ENCODE assay signal across 14 mouse cellular contexts in genomic region chr4:150266655-150267223, GRCm38 (mm10). TPM values are rescaled to one million over a fixed set of nuclear protein-coding genes. Genes with fewer than 3 reads are reported as not detected.
DNase-seq lines count a peak whose midpoint lies in the region; ATAC-seq and TF ChIP-seq lines count a peak whose summit lies in the region.
"Had no signal": no experiment of that assay in that cellular context is flagged by ENCODE, and none has a peak within 500 bp of the region (broad histone marks: within the 10 kb centered on the region; RNA-seq: fewer than 3 reads in every experiment).

No protein-coding gene starts in this region.

- H3K4me2 ChIP-seq in embryonic facial prominence, embryonic 14.5 days (ENCODE audit: low read depth, low read length): no peak overlapping the region
- H3K4me2 ChIP-seq: forebrain, embryonic 12.5 days; kidney, embryonic 15.5 days; lung, embryonic 14.5 days had no signal

- no peak for TF ChIP-seq CTCF in embryonic fibroblast, embryonic 13.5 days (IDR thresholded peaks at IDR 0.05; ENCODE audit: borderline replicate concordance, insufficient read depth, low read length)

- H3K27me3 ChIP-seq in embryonic facial prominence, embryonic 14.5 days (replicated peaks; ENCODE audit: control insufficient read depth, insufficient read depth, low read length): no peaks in the 10 kb centered on the region
- no peaks in the 10 kb centered on the region for H3K27me3 ChIP-seq in embryonic facial prominence, embryonic 10.5 days (replicated peaks; ENCODE audit: low read depth, poor library complexity, severe bottlenecking)
- H3K27me3 ChIP-seq in midbrain, embryonic 10.5 days (ENCODE audit: low read depth, poor library complexity, severe bottlenecking): no peaks in the 10 kb centered on the region
- H3K27me3 ChIP-seq: forebrain, embryonic 12.5 days; kidney, embryonic 15.5 days had no signal

- no peaks in the 10 kb centered on the region for H3K36me3 ChIP-seq in embryonic facial prominence, embryonic 14.5 days (ENCODE audit: control insufficient read depth, insufficient read depth, low read length)
- peaks cover 14% of the 10 kb centered on the region for H3K36me3 ChIP-seq in embryonic facial prominence, embryonic 10.5 days (replicated peaks)
- peaks cover 11% of the 10 kb centered on the region for H3K36me3 ChIP-seq in midbrain, embryonic 10.5 days
- H3K36me3 ChIP-seq: forebrain, embryonic 12.5 days; kidney, embryonic 15.5 days had no signal

- no peak for TF ChIP-seq POLR2A in embryonic fibroblast, embryonic 13.5 days (IDR thresholded peaks at IDR 0.05; ENCODE audit: low read depth, low read length)

- H3K4me1 ChIP-seq in embryonic facial prominence, embryonic 14.5 days (ENCODE audit: control insufficient read depth, insufficient read depth, low read length): peaks cover 16% of the 10 kb centered on the region
- H3K4me1 ChIP-seq in embryonic facial prominence, embryonic 10.5 days: peaks cover 25% of the 10 kb centered on the region
- peaks cover 22% of the 10 kb centered on the region for H3K4me1 ChIP-seq in embryonic fibroblast, embryonic 13.5 days (ENCODE audit: control insufficient read depth, insufficient read depth, low read length)
- H3K4me1 ChIP-seq in midbrain, embryonic 10.5 days: peaks cover 10% of the 10 kb centered on the region; the same call in 1 of the 2 replicates

- no peaks in the 10 kb centered on the region for H3K9me3 ChIP-seq in embryonic facial prominence, embryonic 14.5 days (ENCODE audit: control insufficient read depth, low read length)
- no peaks in the 10 kb centered on the region for H3K9me3 ChIP-seq in embryonic facial prominence, embryonic 10.5 days
- H3K9me3 ChIP-seq in midbrain, embryonic 10.5 days (replicated peaks): no peaks in the 10 kb centered on the region
- H3K9me3 ChIP-seq: forebrain, embryonic 12.5 days; kidney, embryonic 15.5 days had no signal

- ATAC-seq in embryonic facial prominence, embryonic 14.5 days (ENCODE audit: low read depth): no peak
- ATAC-seq in erythroblast, adult 5-6 weeks (replicated peaks; ENCODE audit: low FRiP score, poor library complexity, severe bottlenecking): no peak

- 67% methylated on average over 21 of the region's 21 CpGs for WGBS in embryonic facial prominence, embryonic 14.5 days
- WGBS in embryonic facial prominence, embryonic 10.5 days: 84% methylated on average over 21 of the region's 21 CpGs
- WGBS in midbrain, embryonic 10.5 days: 86% methylated on average over 21 of the region's 21 CpGs

- DNase-seq in embryonic facial prominence, embryonic 14.5 days (ENCODE audit: low spot score): no peak
- DNase-seq in embryonic facial prominence, embryonic 10.5 days (ENCODE audit: low spot score): no peak
- peak; percentile 88 for DNase-seq in 3T3-L1 (ENCODE audit: low read depth, low spot score)
- DNase-seq in lung, postnatal 4 days: peak; percentile 63 to 71
- no peak for DNase-seq in midbrain, embryonic 10.5 days (ENCODE audit: low spot score)
- no peak for DNase-seq in gastrocnemius, postnatal 10 days
- DNase-seq: cerebellum, adult 2 months; heart, postnatal 14 days; layer of hippocampus, adult 9-11 months; lung, embryonic 14.5 days had no signal

- H3K4me3 ChIP-seq in embryonic facial prominence, embryonic 14.5 days (ENCODE audit: low read depth, low read length): no peak overlapping the region
- no peak overlapping the region for H3K4me3 ChIP-seq in embryonic facial prominence, embryonic 10.5 days
- H3K4me3 ChIP-seq in embryonic fibroblast, embryonic 13.5 days (ENCODE audit: insufficient read depth, low read length): no peak overlapping the region
- H3K4me3 ChIP-seq in midbrain, embryonic 10.5 days: no peak overlapping the region
- H3K4me3 ChIP-seq: forebrain, embryonic 12.5 days; kidney, embryonic 15.5 days had no signal

- H3K27ac ChIP-seq in embryonic facial prominence, embryonic 14.5 days (replicated peaks; ENCODE audit: low read depth, low read length): 0 out of 2 replicates have a peak overlapping the region, but pooled peaks have one; percentile 6
- no peak overlapping the region for H3K27ac ChIP-seq in embryonic facial prominence, embryonic 10.5 days (replicated peaks)
- peak overlapping the region; percentile 50 for H3K27ac ChIP-seq in embryonic fibroblast, embryonic 13.5 days (ENCODE audit: insufficient read depth, low read length)
- no peak overlapping the region for H3K27ac ChIP-seq in midbrain, embryonic 10.5 days (replicated peaks)
- H3K27ac ChIP-seq: forebrain, embryonic 12.5 days; kidney, embryonic 15.5 days had no signal

- no peak overlapping the region for H3K9ac ChIP-seq in embryonic facial prominence, embryonic 14.5 days (ENCODE audit: low read depth, low read length)
- H3K9ac ChIP-seq: forebrain, embryonic 12.5 days; kidney, embryonic 15.5 days; lung, embryonic 14.5 days had no signal

RNA-seq across cellular contexts. Expression of gene Rere, which starts 14.7 kb away (rescaled TPM):
- 28.7 and 32.0 TPM in 2 replicates for polyA plus RNA-seq in embryonic facial prominence, embryonic 14.5 days (2014; fragmentation: Nextera tagmentation; extraction: Ambion mirVana)
- 26.1 and 31.4 TPM in 2 replicates for polyA plus RNA-seq in embryonic facial prominence, embryonic 10.5 days (2016; fragmentation: Nextera tagmentation; extraction: Ambion mirVana)
- 47.2 and 59.0 TPM in 2 replicates for polyA plus RNA-seq in embryonic fibroblast, embryonic 13.5 days (2011; ENCODE audit: insufficient read length, low read depth, missing spikeins)
- 24.5 and 30.7 TPM in 2 replicates for polyA plus RNA-seq in midbrain, embryonic 10.5 days (2016; fragmentation: Nextera tagmentation; extraction: Ambion mirVana)
- total RNA-seq in gastrocnemius, postnatal 10 days (2021): 10 to 100 TPM; 53.8 to 56.9 TPM
- 11.1 and 22.4 TPM in 2 replicates for total RNA-seq in erythroblast, adult 5-6 weeks (2015; ENCODE audit: low replicate concordance)
- total RNA-seq in erythroblast, adult 5-6 weeks (2017; ENCODE audit: low replicate concordance): 9.5 and 10.9 TPM in 2 replicates

RNA-seq across cellular contexts. Expression of gene Eno1, which starts 30.2 kb away (rescaled TPM):
- 1,320 and 1,483 TPM in 2 replicates for polyA plus RNA-seq in embryonic facial prominence, embryonic 14.5 days (2014; fragmentation: Nextera tagmentation; extraction: Ambion mirVana)
- 3,458 and 4,025 TPM in 2 replicates for polyA plus RNA-seq in embryonic facial prominence, embryonic 10.5 days (2016; fragmentation: Nextera tagmentation; extraction: Ambion mirVana)
- polyA plus RNA-seq in embryonic fibroblast, embryonic 13.5 days (2011; ENCODE audit: insufficient read length, low read depth, missing spikeins): 672 and 858 TPM in 2 replicates
- polyA plus RNA-seq in midbrain, embryonic 10.5 days (2016; fragmentation: Nextera tagmentation; extraction: Ambion mirVana): 2,531 and 3,331 TPM in 2 replicates
- total RNA-seq in gastrocnemius, postnatal 10 days (2021): 100 to 1,000 TPM; 469 to 474 TPM
- 111 and 119 TPM in 2 replicates for total RNA-seq in erythroblast, adult 5-6 weeks (2015; ENCODE audit: low replicate concordance)
- 73.2 and 74.7 TPM in 2 replicates for total RNA-seq in erythroblast, adult 5-6 weeks (2017; ENCODE audit: low replicate concordance)

Comparison
In these comparisons a context has a peak if more than half of its experiments do, and no peak if none do; other contexts are left out.
1. H3K27ac ChIP-seq: peak in embryonic facial prominence, embryonic 14.5 days (single experiment) and embryonic fibroblast, embryonic 13.5 days (single experiment); none in embryonic facial prominence, embryonic 10.5 days (single experiment) and midbrain, embryonic 10.5 days (single experiment).
2. DNase-seq: peak in 3T3-L1 (single experiment) and lung, postnatal 4 days (2 of 2); none in embryonic facial prominence, embryonic 14.5 days (single experiment), embryonic facial prominence, embryonic 10.5 days (single experiment), midbrain, embryonic 10.5 days (single experiment) and gastrocnemius, postnatal 10 days (single experiment).